Mouse (Mus musculus) myocyte (in vitro differentiated cells): ENCODE data around the gene Skint2. TPM values are rescaled to one million over a fixed set of nuclear protein-coding genes. Genes with fewer than 3 reads are reported as not detected.

Source experiments
- H3K27me3 ChIP-seq: one replicate; pipeline ENCODE4 v1.6.1; 2011; ENCODE audit not compliant: control insufficient read depth, insufficient read depth, insufficient read length
- H3K36me3 ChIP-seq: one replicate; pipeline ENCODE4 v1.6.1; 2011; ENCODE audit not compliant: control insufficient read depth, insufficient read depth
- H3K4me2 ChIP-seq: one replicate; pipeline ENCODE4 v1.6.1; 2011; ENCODE audit warnings: low read depth, control low read depth
- H3K4me3 ChIP-seq: one replicate; pipeline ENCODE4 v1.5.1; 2011; ENCODE audit warnings: mild to moderate bottlenecking, control low read depth, moderate library complexity
- H3K79me2 ChIP-seq: one replicate; pipeline ENCODE4 v1.6.1; 2011; ENCODE audit not compliant: control insufficient read depth, insufficient read depth
- H3ac ChIP-seq: one replicate; pipeline ENCODE4 v1.6.1; 2011; ENCODE audit not compliant: control insufficient read depth, insufficient read length
- CEBPB ChIP-seq: IDR thresholded peaks from 2 replicates; pipeline ENCODE4 v1.6.1; 2011; ENCODE audit warnings: mild to moderate bottlenecking, moderate library complexity; ENCODE audit not compliant: poor library complexity, insufficient read depth, severe bottlenecking
- REST ChIP-seq: IDR thresholded peaks from one replicate; pipeline ENCODE4 v1.6.1; 2011; ENCODE audit warnings: mild to moderate bottlenecking, control low read depth, moderate library complexity; ENCODE audit not compliant: insufficient read depth, insufficient read length
- polyA plus RNA-seq: library from polyadenylated mRNA; unstranded; fragments of >200 nt; fragmentation: generic; extraction: Trizol; gene quantifications from one replicate; pipeline ENCODE4 v1.2.1, GENCODE M21; 2012; ENCODE audit warnings: missing spikeins

Gene Skint2
- not detected for polyA plus RNA-seq

GRCm38 (mm10) chr4:112556894-112557293 is at the start of gene Skint2:
TSS of gene Skint2 (plus strand) at chr4:112557194.
- H3K4me3 ChIP-seq, result no peak within 1 kb of the TSS
- H3K4me2 ChIP-seq, result no peak within 1 kb of the TSS
- no peaks in the 10 kb centered on the region for H3K79me2 ChIP-seq
- no peaks in the 10 kb centered on the region for H3K27me3 ChIP-seq
- no peak within 1 kb of the TSS for H3ac ChIP-seq
- no peaks in the 10 kb centered on the region for H3K36me3 ChIP-seq
- TF ChIP-seq REST (no peak), CEBPB (no peak)

Other genes starting within 250 kb of the Skint2 start
- gene Skint9, start 123.2 kb upstream of the Skint2 start, polyA plus RNA-seq, result not detected
- gene Skint10, start 217.7 kb downstream of the Skint2 start, polyA plus RNA-seq, result not detected